ENCODE assay signal across 8 mouse cellular contexts in the genomic region with DNA sequence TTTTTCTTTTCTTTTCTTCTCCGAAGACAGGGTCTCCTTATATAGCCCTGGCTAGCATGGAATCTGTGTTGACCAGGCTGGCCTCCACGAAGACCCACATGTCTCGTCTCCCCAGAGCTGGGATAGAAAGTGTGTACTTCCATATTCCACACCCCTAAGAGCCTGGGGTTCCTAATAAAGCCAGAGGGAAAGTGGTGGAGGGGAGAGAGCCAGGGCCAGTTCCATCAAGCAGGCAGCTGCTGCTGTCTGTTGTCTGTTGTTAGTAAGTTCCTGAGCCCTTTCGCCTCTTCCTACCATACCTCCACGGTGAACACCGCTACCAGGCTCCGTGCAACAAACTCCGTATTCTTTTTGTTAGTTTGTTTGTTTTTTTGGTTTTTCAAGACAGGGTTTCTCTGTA. TPM values are rescaled to one million over a fixed set of nuclear protein-coding genes. Genes with fewer than 3 reads are reported as not detected.
DNase-seq lines count a peak whose midpoint lies in the region; ATAC-seq and TF ChIP-seq lines count a peak whose summit lies in the region.

No protein-coding gene starts in this region.

- H3K4me2 ChIP-seq in heart, postnatal 0 days (ENCODE audit: low read depth, low read length), result peak overlapping the region; percentile 76
- H3K4me2 ChIP-seq in forebrain, postnatal 0 days (ENCODE audit: low read depth), result peak overlapping the region; percentile 52

- 58% methylated on average over 7 of the region's 8 CpGs for WGBS in heart, postnatal 0 days
- 52% methylated on average over 8 of the region's 8 CpGs for WGBS in forebrain, postnatal 0 days
- WGBS in midbrain, embryonic 10.5 days, result 50% methylated on average over 8 of the region's 8 CpGs

- no peak for DNase-seq in heart, postnatal 0 days (ENCODE audit: low spot score)
- DNase-seq in heart, adult 9 months (ENCODE audit: low spot score in 2 of 2), result no peak
- no peak for DNase-seq in forebrain, postnatal 0 days
- DNase-seq in midbrain, embryonic 10.5 days (ENCODE audit: low spot score), result no peak
- DNase-seq in adipocyte (ENCODE audit: low spot score), result no peak
- no peak for DNase-seq in thymus, adult 18-20 months

- H3K4me1 ChIP-seq in heart, postnatal 0 days (ENCODE audit: control insufficient read depth, insufficient read depth), result peaks cover 26% of the 10 kb centered on the region
- peaks cover 7% of the 10 kb centered on the region for H3K4me1 ChIP-seq in ES-Bruce4 (ENCODE audit: control insufficient read depth, insufficient read depth, low read length)
- 0 out of 2 replicates have a peak, but pooled peaks cover 6% of the 10 kb centered on the region for H3K4me1 ChIP-seq in forebrain, postnatal 0 days (ENCODE audit: insufficient read depth)
- H3K4me1 ChIP-seq in midbrain, embryonic 10.5 days, result peaks cover 48% of the 10 kb centered on the region

- H3K36me3 ChIP-seq in heart, postnatal 0 days (replicated peaks; ENCODE audit: control insufficient read depth, insufficient read depth, low read length), result peaks cover 5% of the 10 kb centered on the region; the same call in 1 of the 2 replicates
- H3K36me3 ChIP-seq in ES-Bruce4 (ENCODE audit: control insufficient read depth, insufficient read depth, low read length, poor library complexity, severe bottlenecking), result no peaks in the 10 kb centered on the region
- H3K36me3 ChIP-seq in forebrain, postnatal 0 days (ENCODE audit: insufficient read depth), result no peaks in the 10 kb centered on the region
- no peaks in the 10 kb centered on the region; the same call in 1 of the 2 replicates for H3K36me3 ChIP-seq in midbrain, embryonic 10.5 days

- no peak for TF ChIP-seq CTCF in heart, postnatal 0 days (IDR thresholded peaks at IDR 0.05; ENCODE audit: low read depth)
- no peak for TF ChIP-seq CTCF in ES-Bruce4 (IDR thresholded peaks at IDR 0.05; ENCODE audit: low read depth, low read length)
- TF ChIP-seq CTCF in forebrain, postnatal 0 days (IDR thresholded peaks at IDR 0.05; ENCODE audit: low read depth), result no peak

- no peaks in the 10 kb centered on the region for H3K27me3 ChIP-seq in heart, postnatal 0 days (ENCODE audit: control insufficient read depth, insufficient read depth, low read length)
- H3K27me3 ChIP-seq in ES-Bruce4 (ENCODE audit: control insufficient read depth, insufficient read depth, low read length, poor library complexity, severe bottlenecking), result no peaks in the 10 kb centered on the region
- H3K27me3 ChIP-seq in forebrain, postnatal 0 days (ENCODE audit: insufficient read depth, low read length), result no peaks in the 10 kb centered on the region
- peaks cover 39% of the 10 kb centered on the region for H3K27me3 ChIP-seq in midbrain, embryonic 10.5 days (ENCODE audit: low read depth, poor library complexity, severe bottlenecking)

- no peak for ATAC-seq in heart, postnatal 0 days (ENCODE audit: insufficient read depth, low read depth)
- no peak for ATAC-seq in forebrain, postnatal 0 days
- no peak for ATAC-seq in monocyte, adult 5-6 weeks (replicated peaks; ENCODE audit: insufficient number of reproducible peaks, low FRiP score, low TSS enrichment, poor library complexity, severe bottlenecking)

- H3K27ac ChIP-seq in heart, postnatal 0 days (ENCODE audit: low read depth), result peak overlapping the region; percentile 22; the same call in 1 of the 2 replicates
- H3K27ac ChIP-seq in ES-Bruce4 (ENCODE audit: insufficient read depth, low read length), result peak overlapping the region; percentile 33; the same call in 1 of the 2 replicates
- no peak overlapping the region for H3K27ac ChIP-seq in forebrain, postnatal 0 days (ENCODE audit: low read depth, low read length)
- peak overlapping the region; percentile 84 for H3K27ac ChIP-seq in midbrain, embryonic 10.5 days (replicated peaks)

- no peaks in the 10 kb centered on the region for H3K9me3 ChIP-seq in heart, postnatal 0 days (replicated peaks; ENCODE audit: control insufficient read depth, low read length)
- no peaks in the 10 kb centered on the region for H3K9me3 ChIP-seq in ES-Bruce4 (replicated peaks; ENCODE audit: control insufficient read depth, insufficient read depth, low read length, poor library complexity, severe bottlenecking)
- no peaks in the 10 kb centered on the region for H3K9me3 ChIP-seq in forebrain, postnatal 0 days (ENCODE audit: low read length)
- H3K9me3 ChIP-seq in midbrain, embryonic 10.5 days (replicated peaks), result no peaks in the 10 kb centered on the region

- 0 out of 2 replicates have a peak overlapping the region, but pooled peaks have one; percentile 44 for H3K9ac ChIP-seq in heart, postnatal 0 days (replicated peaks; ENCODE audit: low read depth, low read length)
- no peak overlapping the region for H3K9ac ChIP-seq in ES-Bruce4 (ENCODE audit: low read depth, poor library complexity, severe bottlenecking)
- no peak overlapping the region for H3K9ac ChIP-seq in forebrain, postnatal 0 days

- no peak for TF ChIP-seq EP300 in heart, postnatal 0 days (IDR thresholded peaks at IDR 0.05; ENCODE audit: low read depth)
- TF ChIP-seq EP300 in ES-Bruce4 (IDR thresholded peaks at IDR 0.05; ENCODE audit: insufficient read depth, low read depth, low read length), result no peak

- TF ChIP-seq POLR2A in ES-Bruce4 (IDR thresholded peaks at IDR 0.05; ENCODE audit: insufficient read depth, low read length), result no peak

- peak overlapping the region; percentile 45 for H3K4me3 ChIP-seq in heart, postnatal 0 days (ENCODE audit: low read depth, low read length)
- no peak overlapping the region for H3K4me3 ChIP-seq in ES-Bruce4 (ENCODE audit: low read depth, low read length)
- no peak overlapping the region for H3K4me3 ChIP-seq in forebrain, postnatal 0 days (ENCODE audit: low read depth, low read length)
- peak overlapping the region; percentile 51 for H3K4me3 ChIP-seq in midbrain, embryonic 10.5 days

RNA-seq across cellular contexts. Expression of a gene that starts 2.0 kb away (rescaled TPM):
- total RNA-seq in heart, postnatal 0 days (2014; rRNA removed; ENCODE audit: low replicate concordance), result 460 and 709 TPM in 2 replicates
- polyA plus RNA-seq in heart, postnatal 0 days (2015; fragmentation: Nextera tagmentation; extraction: Ambion mirVana), result 800 and 870 TPM in 2 replicates
- 225 and 232 TPM in 2 replicates for polyA plus RNA-seq in ES-Bruce4 (2011; ENCODE audit: insufficient read depth, insufficient read length, low read depth, missing spikeins)
- total RNA-seq in forebrain, postnatal 0 days (2014; rRNA removed), result 31.8 and 43.6 TPM in 2 replicates
- 63.2 and 99.4 TPM in 2 replicates for polyA plus RNA-seq in forebrain, postnatal 0 days (2015; fragmentation: Nextera tagmentation; extraction: Ambion mirVana)
- 341 and 392 TPM in 2 replicates for polyA plus RNA-seq in midbrain, embryonic 10.5 days (2016; fragmentation: Nextera tagmentation; extraction: Ambion mirVana)
- 404 to 1,073 TPM (median 510 TPM) in 3 replicates for total RNA-seq in monocyte, adult 5-6 weeks (2017)

RNA-seq across cellular contexts. Expression of a gene that starts 6.2 kb away (rescaled TPM):
- 3.4 TPM in 1 of 2 replicates, not detected in the other for total RNA-seq in heart, postnatal 0 days (2014; rRNA removed; ENCODE audit: low replicate concordance)
- polyA plus RNA-seq in heart, postnatal 0 days (2015; fragmentation: Nextera tagmentation; extraction: Ambion mirVana), result 23.3 TPM in 2 replicates
- 42.3 and 45.1 TPM in 2 replicates for polyA plus RNA-seq in ES-Bruce4 (2011; ENCODE audit: insufficient read depth, insufficient read length, low read depth, missing spikeins)
- total RNA-seq in forebrain, postnatal 0 days (2014; rRNA removed), result 11.2 and 17.6 TPM in 2 replicates
- polyA plus RNA-seq in forebrain, postnatal 0 days (2015; fragmentation: Nextera tagmentation; extraction: Ambion mirVana), result 60.3 and 64.2 TPM in 2 replicates
- polyA plus RNA-seq in midbrain, embryonic 10.5 days (2016; fragmentation: Nextera tagmentation; extraction: Ambion mirVana), result 62.7 and 71.2 TPM in 2 replicates
- 8.3 to 18.0 TPM (median 11.6 TPM) in 3 replicates for total RNA-seq in monocyte, adult 5-6 weeks (2017)

RNA-seq across cellular contexts. Expression of a gene that starts 14.8 kb away (rescaled TPM):
- 25.8 and 46.0 TPM in 2 replicates for total RNA-seq in heart, postnatal 0 days (2014; rRNA removed; ENCODE audit: low replicate concordance)
- 7.7 and 8.3 TPM in 2 replicates for polyA plus RNA-seq in heart, postnatal 0 days (2015; fragmentation: Nextera tagmentation; extraction: Ambion mirVana)
- 22.8 and 28.0 TPM in 2 replicates for polyA plus RNA-seq in ES-Bruce4 (2011; ENCODE audit: insufficient read depth, insufficient read length, low read depth, missing spikeins)
- total RNA-seq in forebrain, postnatal 0 days (2014; rRNA removed), result 263 and 283 TPM in 2 replicates
- polyA plus RNA-seq in forebrain, postnatal 0 days (2015; fragmentation: Nextera tagmentation; extraction: Ambion mirVana), result 174 and 175 TPM in 2 replicates
- polyA plus RNA-seq in midbrain, embryonic 10.5 days (2016; fragmentation: Nextera tagmentation; extraction: Ambion mirVana), result 27.3 and 29.8 TPM in 2 replicates
- total RNA-seq in monocyte, adult 5-6 weeks (2017), result 1.1 to 3.5 TPM in 2 of 3 replicates, not detected in the other

RNA-seq across cellular contexts. Expression of a gene that starts 19.0 kb away (rescaled TPM):
- 45.3 and 80.0 TPM in 2 replicates for total RNA-seq in heart, postnatal 0 days (2014; rRNA removed; ENCODE audit: low replicate concordance)
- polyA plus RNA-seq in heart, postnatal 0 days (2015; fragmentation: Nextera tagmentation; extraction: Ambion mirVana), result 19.1 and 20.0 TPM in 2 replicates
- polyA plus RNA-seq in ES-Bruce4 (2011; ENCODE audit: insufficient read depth, insufficient read length, low read depth, missing spikeins), result 49.5 and 57.1 TPM in 2 replicates
- 36.7 and 40.5 TPM in 2 replicates for total RNA-seq in forebrain, postnatal 0 days (2014; rRNA removed)
- 25.1 and 30.5 TPM in 2 replicates for polyA plus RNA-seq in forebrain, postnatal 0 days (2015; fragmentation: Nextera tagmentation; extraction: Ambion mirVana)
- 39.7 and 39.8 TPM in 2 replicates for polyA plus RNA-seq in midbrain, embryonic 10.5 days (2016; fragmentation: Nextera tagmentation; extraction: Ambion mirVana)
- total RNA-seq in monocyte, adult 5-6 weeks (2017), result 21.8 to 39.7 TPM (median 29.5 TPM) in 3 replicates

RNA-seq across cellular contexts. Expression of a gene that starts 29.0 kb away (rescaled TPM):
- 9.8 and 11.7 TPM in 2 replicates for total RNA-seq in heart, postnatal 0 days (2014; rRNA removed; ENCODE audit: low replicate concordance)
- 6.4 and 7.0 TPM in 2 replicates for polyA plus RNA-seq in heart, postnatal 0 days (2015; fragmentation: Nextera tagmentation; extraction: Ambion mirVana)
- polyA plus RNA-seq in ES-Bruce4 (2011; ENCODE audit: insufficient read depth, insufficient read length, low read depth, missing spikeins), result 26.8 and 41.7 TPM in 2 replicates
- total RNA-seq in forebrain, postnatal 0 days (2014; rRNA removed), result 2.0 and 6.4 TPM in 2 replicates
- 3.3 and 4.3 TPM in 2 replicates for polyA plus RNA-seq in forebrain, postnatal 0 days (2015; fragmentation: Nextera tagmentation; extraction: Ambion mirVana)
- polyA plus RNA-seq in midbrain, embryonic 10.5 days (2016; fragmentation: Nextera tagmentation; extraction: Ambion mirVana), result 16.5 and 18.7 TPM in 2 replicates
- 18.5 to 41.3 TPM (median 19.2 TPM) in 3 replicates for total RNA-seq in monocyte, adult 5-6 weeks (2017)

Comparison
In these comparisons a context has a peak if more than half of its experiments do, and no peak if none do; other contexts are left out.
1. H3K4me3 ChIP-seq: peak in heart, postnatal 0 days (single experiment) and midbrain, embryonic 10.5 days (single experiment); none in ES-Bruce4 (single experiment) and forebrain, postnatal 0 days (single experiment).